Mouse (Mus musculus): ENCODE measurements around the gene Slc25a47. TPM values are rescaled to one million over a fixed set of nuclear protein-coding genes. Genes with fewer than 3 reads are reported as not detected.

Gene Slc25a47
- 1 to 10 TPM; 5.9 to 9.3 TPM for total RNA-seq (2021)

- intact Hi-C loops (cut with DNase I), result loop anchor here (2.0 to 5.0 kb wide), 2 partner anchors 39 to 56 kb away; partner anchors contain the start of genes Wars and Wdr25
Observed at GRCm38 (mm10) chr12:108835840-108836409, at the start of gene Slc25a47, which contains the start of gene Slc25a29. TSS of gene Slc25a47 (plus strand) at chr12:108836046. TSS of gene Slc25a29 (minus strand) at chr12:108835883.

DNA sequence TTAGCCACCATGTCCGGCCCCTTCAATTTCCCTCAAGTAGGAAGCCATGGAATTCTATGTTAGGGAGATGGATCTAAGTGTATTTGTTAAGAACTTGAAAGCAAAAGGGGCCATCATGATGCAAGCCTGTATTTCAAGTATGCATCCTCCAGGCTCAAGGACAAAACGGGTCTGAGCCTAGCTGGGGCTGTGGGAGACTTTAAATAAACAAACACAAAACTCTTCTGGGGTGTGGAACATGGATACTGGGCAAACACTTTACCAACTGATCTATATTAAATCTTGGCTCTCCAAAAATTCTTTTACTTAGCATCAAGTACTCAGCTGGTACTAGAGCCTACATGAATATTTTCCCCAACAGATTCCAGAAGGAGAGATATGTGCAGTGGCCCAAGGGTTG, 48.5 kb upstream of the Slc25a47 start:
- no peak for DNase-seq (ENCODE audit: low spot score)
- intact Hi-C loops (cut with DNase I), result no loop called here

More at GRCm38 (mm10) chr12:108835840-108836409, at the start of gene Slc25a47, which contains the start of gene Slc25a29:
- DNase-seq (ENCODE audit: low spot score), result peak; percentile 96

GRCm38 (mm10) chr12:108792152-108792545, 43.7 kb upstream of the Slc25a47 start:
- DNase-seq (ENCODE audit: low spot score), result peak; percentile 64
- intact Hi-C loops (cut with DNase I), result no loop called here

DNA sequence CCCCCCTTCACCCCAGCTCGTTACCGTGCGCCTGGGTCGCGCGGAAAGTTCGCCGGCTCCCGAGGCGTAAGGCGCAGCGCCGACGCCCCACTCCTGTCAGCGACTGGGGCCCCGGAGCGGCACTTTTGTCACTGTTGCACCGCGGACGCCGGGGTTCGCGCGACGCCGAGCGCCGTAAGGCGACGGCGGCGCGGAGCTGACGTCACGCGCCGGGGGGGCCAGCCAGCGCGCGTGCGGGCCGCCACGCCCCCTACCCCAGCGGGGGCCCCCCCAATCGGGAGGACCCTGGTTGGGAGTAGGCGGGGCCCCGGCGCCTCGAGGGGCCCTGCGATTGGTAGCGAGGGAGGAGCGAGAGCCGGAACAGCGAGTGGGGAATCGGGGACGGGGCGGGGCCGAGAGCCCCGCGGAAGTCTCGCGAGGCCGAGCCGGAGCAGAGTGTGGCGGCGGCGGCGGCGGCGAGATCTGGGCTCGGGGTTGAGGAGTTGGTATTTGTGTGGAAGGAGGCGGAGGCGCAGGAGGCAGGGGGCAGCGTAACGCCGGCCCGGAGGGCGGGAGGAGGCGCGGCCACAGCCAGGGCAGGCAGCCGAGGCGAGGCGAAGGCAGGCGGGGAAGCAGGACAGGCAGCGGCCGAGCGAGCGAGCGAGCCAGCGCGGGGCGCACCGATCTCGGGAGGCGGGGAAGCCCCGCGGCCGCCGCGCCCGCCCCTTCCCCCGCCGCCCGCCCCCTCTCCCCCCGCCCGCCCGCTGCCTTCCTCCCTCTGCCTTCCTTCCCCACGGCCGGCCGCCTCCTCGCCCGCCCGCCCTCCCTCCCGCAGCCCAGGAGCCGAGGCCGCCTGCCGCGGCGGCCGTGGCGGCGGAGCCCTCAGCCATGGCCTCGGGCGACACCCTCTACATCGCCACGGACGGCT, 43.0 kb upstream of the Slc25a47 start, which contains the start of gene Yy1:
Gene Yy1, plus strand, starts transcription at position 428 of the 907 bp plus-strand sequence.
- peak; percentile 98 for DNase-seq (ENCODE audit: low spot score)
- intact Hi-C loops (cut with DNase I), result no loop called here

GRCm38 (mm10) chr12:108793453-108793941, 42.3 kb upstream of the Slc25a47 start:
- intact Hi-C loops (cut with DNase I), result no loop called here
- DNase-seq (ENCODE audit: low spot score), result no peak

- intact Hi-C loops (cut with DNase I), result no loop called here
- DNase-seq (ENCODE audit: low spot score), result peak; percentile 67
Observed at GRCm38 (mm10) chr12:108794078-108794711, 41.7 kb upstream of the Slc25a47 start.

- no peak for DNase-seq (ENCODE audit: low spot score)
- intact Hi-C loops (cut with DNase I), result no loop called here
Observed at GRCm38 (mm10) chr12:108794979-108795537, 40.8 kb upstream of the Slc25a47 start.

- intact Hi-C loops (cut with DNase I), result loop anchor here (10.0 kb wide), 1 partner anchor 627 kb away; the partner anchor contains the start of genes Ccnk and Setd3
- no peak for DNase-seq (ENCODE audit: low spot score)
Observed at GRCm38 (mm10) chr12:108801613-108802012, 34.2 kb upstream of the Slc25a47 start.

DNA sequence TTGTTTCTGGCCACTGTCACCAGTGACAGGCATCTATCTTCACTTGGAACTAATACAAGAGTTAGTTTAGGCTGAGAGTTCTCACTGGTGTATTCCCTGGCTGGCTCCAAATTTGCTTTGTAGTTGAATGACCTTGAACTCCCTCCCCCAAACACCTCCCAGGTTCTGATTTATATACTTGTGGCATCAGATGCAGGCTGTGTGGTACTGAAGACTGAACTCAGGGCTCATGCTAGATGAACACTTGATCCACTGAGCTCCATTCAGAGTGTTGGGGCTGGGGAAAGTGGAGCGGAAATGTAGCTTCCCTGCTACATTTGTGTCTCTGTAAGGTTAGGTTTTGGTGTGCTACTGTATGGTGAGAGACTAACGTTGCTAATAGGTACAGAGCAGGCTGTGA, 31.5 kb upstream of the Slc25a47 start:
- intact Hi-C loops (cut with DNase I), result loop anchor here (10.0 kb wide), 1 partner anchor 630 kb away; the partner anchor contains the start of genes Ccnk and Setd3
- no peak for DNase-seq (ENCODE audit: low spot score)

- intact Hi-C loops (cut with DNase I), result loop anchor here (10.0 kb wide), 1 partner anchor 634 kb away; the partner anchor contains the start of genes Ccnk and Setd3
- no peak for DNase-seq (ENCODE audit: low spot score)
Observed at GRCm38 (mm10) chr12:108808465-108808864, 27.4 kb upstream of the Slc25a47 start.

GRCm38 (mm10) chr12:108809771-108810170, 26.1 kb upstream of the Slc25a47 start:
- intact Hi-C loops (cut with DNase I), result loop anchor here (5.0 to 10.0 kb wide), 3 partner anchors 83 to 635 kb away; partner anchors contain the start of genes Ccnk, Setd3, Wars and Wdr25
- DNase-seq (ENCODE audit: low spot score), result no peak

- intact Hi-C loops (cut with DNase I), result loop anchor here (5.0 kb wide), 2 partner anchors 82 to 577 kb away; partner anchors contain the start of genes Wars and Wdr25
Observed at GRCm38 (mm10) chr12:108810309-108810708, 25.5 kb upstream of the Slc25a47 start.

DNA sequence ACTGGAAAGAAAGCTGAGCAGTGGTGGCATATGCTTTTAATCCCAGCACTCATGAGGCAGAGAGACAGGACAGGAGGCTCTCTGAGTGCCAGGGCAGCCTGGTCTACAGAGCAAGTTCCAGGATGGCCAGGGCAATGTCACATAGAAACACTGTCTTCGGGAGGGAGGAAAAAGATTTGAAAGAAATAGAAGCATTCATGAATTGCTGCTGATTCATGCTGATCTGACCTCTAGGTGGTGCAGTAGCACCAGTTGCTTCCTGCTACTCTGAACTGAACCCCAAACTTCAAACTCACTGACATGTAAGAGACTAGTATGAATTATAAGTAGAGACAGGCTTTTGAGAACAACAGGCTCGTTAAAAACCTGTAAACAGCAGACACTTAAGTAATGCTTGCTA, 24.7 kb upstream of the Slc25a47 start:
- intact Hi-C loops (cut with DNase I), result loop anchor here (5.0 kb wide), 2 partner anchors 81 to 576 kb away; partner anchors contain the start of genes Wars and Wdr25
- DNase-seq (ENCODE audit: low spot score), result no peak

More at GRCm38 (mm10) chr12:108810309-108810708, 25.5 kb upstream of the Slc25a47 start:
- no peak for DNase-seq (ENCODE audit: low spot score)

DNA sequence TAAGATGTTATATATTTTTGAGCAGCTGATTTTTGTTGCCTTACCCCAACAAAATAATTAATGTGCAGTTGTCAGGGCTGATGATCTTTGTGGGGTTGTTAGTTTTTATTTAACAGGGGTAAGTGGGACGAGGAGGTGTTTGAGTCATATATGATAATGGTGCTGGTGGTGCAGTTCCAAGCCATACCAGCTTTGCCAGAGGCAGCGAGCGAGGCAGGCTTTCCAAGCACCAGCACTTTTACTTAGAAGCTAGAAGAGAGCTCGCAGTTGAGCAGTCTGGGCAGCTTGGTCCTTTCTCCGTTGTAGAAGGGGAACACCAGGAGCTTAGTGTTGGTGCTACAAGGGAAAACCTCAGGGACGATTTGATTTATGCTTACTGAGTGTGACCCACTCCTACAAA, 23.4 kb upstream of the Slc25a47 start:
- intact Hi-C loops (cut with DNase I), result loop anchor here (5.0 kb wide), 2 partner anchors 80 to 575 kb away; partner anchors contain the start of genes Wars and Wdr25
- DNase-seq (ENCODE audit: low spot score), result no peak

DNA sequence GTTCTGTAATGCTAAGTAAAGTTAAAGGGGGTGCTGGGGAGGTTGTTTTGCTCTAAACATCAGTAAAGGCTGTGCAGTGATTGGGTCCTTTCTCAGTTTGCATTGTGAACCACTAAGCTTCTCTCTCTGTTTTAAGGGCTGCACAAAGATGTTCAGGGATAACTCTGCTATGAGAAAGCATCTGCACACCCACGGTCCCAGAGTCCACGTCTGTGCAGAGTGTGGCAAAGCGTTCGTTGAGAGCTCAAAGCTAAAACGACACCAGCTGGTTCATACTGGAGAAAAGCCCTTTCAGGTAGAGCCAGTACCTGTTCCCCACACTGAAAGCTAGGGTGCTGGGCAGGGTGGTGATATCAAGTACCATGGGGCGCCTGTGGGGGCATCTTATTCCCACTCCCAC, 21.4 kb upstream of the Slc25a47 start:
- intact Hi-C loops (cut with DNase I), result loop anchor here (5.0 kb wide), 2 partner anchors 78 to 573 kb away; partner anchors contain the start of genes Wars and Wdr25
- no peak for DNase-seq (ENCODE audit: low spot score)

GRCm38 (mm10) chr12:108816569-108816968, 19.3 kb upstream of the Slc25a47 start:
- DNase-seq (ENCODE audit: low spot score), result no peak

DNA sequence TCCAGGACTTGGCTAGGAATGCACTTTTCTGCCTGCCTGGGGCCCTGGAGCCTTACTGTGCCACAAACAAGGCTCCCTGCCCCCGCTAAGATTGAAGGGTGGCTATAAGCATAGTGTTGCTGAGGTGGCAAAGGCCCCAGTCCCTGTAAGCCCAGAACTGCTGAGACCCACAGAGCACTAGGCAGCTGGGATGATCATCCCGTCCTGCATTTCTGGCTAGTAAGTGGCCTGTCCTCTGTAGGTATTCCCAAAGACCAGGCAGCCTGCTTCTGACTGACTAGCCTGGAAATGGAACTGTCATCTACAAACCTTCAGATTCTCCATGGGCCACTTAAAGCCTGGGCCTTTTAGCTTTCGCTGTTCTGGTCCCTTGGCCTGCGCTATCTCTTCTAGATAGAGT, 15.4 kb upstream of the Slc25a47 start:
- DNase-seq (ENCODE audit: low spot score), result no peak
- intact Hi-C loops (cut with DNase I), result no loop called here

More at GRCm38 (mm10) chr12:108816569-108816968, 19.3 kb upstream of the Slc25a47 start:
- intact Hi-C loops (cut with DNase I), result no loop called here

- no peak for DNase-seq (ENCODE audit: low spot score)
- intact Hi-C loops (cut with DNase I), result no loop called here
Observed at GRCm38 (mm10) chr12:108823036-108823435, 12.8 kb upstream of the Slc25a47 start.

Data from heart, postnatal 25 days (tissue).